16 mouse cellular contexts compared by ENCODE assay signal in genomic region chr9:36881615-36882014, GRCm38 (mm10). TPM values are rescaled to one million over a fixed set of nuclear protein-coding genes. Genes with fewer than 3 reads are reported as not detected.
DNase-seq lines count a peak whose midpoint lies in the region; ATAC-seq lines count a peak whose summit lies in the region.
"Had no signal": no experiment of that assay in that cellular context is flagged by ENCODE, and none has a peak within 500 bp of the region (broad histone marks: within the 10 kb centered on the region; RNA-seq: fewer than 3 reads in every experiment).

No protein-coding gene starts in this region.

- no peak; the same call in 1 of the 2 replicates for ATAC-seq in forebrain, embryonic 11.5 days (replicated peaks; ENCODE audit: low FRiP score)
- ATAC-seq in hindbrain, embryonic 13.5 days (ENCODE audit: low FRiP score) = peak; percentile 55
- ATAC-seq in midbrain, embryonic 15.5 days (replicated peaks) = peak; percentile 60
- no peak for ATAC-seq in megakaryocyte progenitor cell, adult 5-6 weeks (replicated peaks; ENCODE audit: poor library complexity)
- ATAC-seq: inflammation-experienced regulatory T-cells, adult 6 months had no signal

- H3K9ac ChIP-seq in forebrain, embryonic 11.5 days (ENCODE audit: low read length) = no peak overlapping the region; the same call in 1 of the 2 replicates
- H3K9ac ChIP-seq in hindbrain, embryonic 13.5 days = no peak overlapping the region
- H3K9ac ChIP-seq in midbrain, embryonic 15.5 days = no peak overlapping the region
- H3K9ac ChIP-seq: embryonic facial prominence, embryonic 15.5 days; heart, embryonic 15.5 days; liver, embryonic 14.5 days had no signal

- peak; percentile 64 for DNase-seq in brain, adult 2 months (ENCODE audit: low read depth, low spot score)
- no peak for DNase-seq in forebrain, embryonic 11.5 days (ENCODE audit: low spot score)
- no peak for DNase-seq in kidney, postnatal 36 days
- DNase-seq in ovary, adult 18-20 months (ENCODE audit: low spot score) = no peak
- no peak for DNase-seq in adrenal gland, adult 2 months
- DNase-seq: cerebellum, adult 11-12 months; lung, postnatal 14 days had no signal

- no peaks in the 10 kb centered on the region for H3K9me3 ChIP-seq in forebrain, embryonic 11.5 days (ENCODE audit: control insufficient read depth, low read length)
- no peaks in the 10 kb centered on the region for H3K9me3 ChIP-seq in hindbrain, embryonic 13.5 days
- no peaks in the 10 kb centered on the region for H3K9me3 ChIP-seq in midbrain, embryonic 15.5 days
- H3K9me3 ChIP-seq: embryonic facial prominence, embryonic 15.5 days; heart, embryonic 15.5 days had no signal

- H3K4me2 ChIP-seq in forebrain, embryonic 11.5 days (ENCODE audit: low read depth, low read length, severe bottlenecking) = no peak overlapping the region
- H3K4me2 ChIP-seq in hindbrain, embryonic 13.5 days = no peak overlapping the region
- H3K4me2 ChIP-seq in midbrain, embryonic 15.5 days = no peak overlapping the region
- H3K4me2 ChIP-seq: embryonic facial prominence, embryonic 15.5 days; heart, embryonic 15.5 days had no signal

- peak overlapping the region; percentile 71 for H3K27ac ChIP-seq in forebrain, embryonic 11.5 days (ENCODE audit: low read depth, low read length)
- peak overlapping the region; percentile 89 for H3K27ac ChIP-seq in hindbrain, embryonic 13.5 days
- peak overlapping the region; percentile 87 for H3K27ac ChIP-seq in midbrain, embryonic 15.5 days
- H3K27ac ChIP-seq: embryonic facial prominence, embryonic 15.5 days; heart, embryonic 15.5 days; liver, embryonic 14.5 days had no signal

- H3K4me3 ChIP-seq in forebrain, embryonic 11.5 days (ENCODE audit: low read depth, low read length) = no peak overlapping the region
- H3K4me3 ChIP-seq in hindbrain, embryonic 13.5 days = no peak overlapping the region
- H3K4me3 ChIP-seq in midbrain, embryonic 15.5 days = no peak overlapping the region
- H3K4me3 ChIP-seq: embryonic facial prominence, embryonic 15.5 days; heart, embryonic 15.5 days had no signal

- H3K27me3 ChIP-seq in forebrain, embryonic 11.5 days (ENCODE audit: control insufficient read depth, insufficient read depth, low read length) = no peaks in the 10 kb centered on the region
- H3K27me3 ChIP-seq in hindbrain, embryonic 13.5 days = no peaks in the 10 kb centered on the region
- H3K27me3 ChIP-seq in midbrain, embryonic 15.5 days (replicated peaks) = no peaks in the 10 kb centered on the region
- H3K27me3 ChIP-seq: embryonic facial prominence, embryonic 15.5 days; heart, embryonic 15.5 days had no signal

- H3K36me3 ChIP-seq in forebrain, embryonic 11.5 days (ENCODE audit: control insufficient read depth, insufficient read depth, low read length) = peaks cover 5% of the 10 kb centered on the region; the same call in 1 of the 2 replicates
- peaks cover 38% of the 10 kb centered on the region for H3K36me3 ChIP-seq in hindbrain, embryonic 13.5 days
- peaks cover 26% of the 10 kb centered on the region for H3K36me3 ChIP-seq in midbrain, embryonic 15.5 days (replicated peaks)
- H3K36me3 ChIP-seq: embryonic facial prominence, embryonic 15.5 days; heart, embryonic 15.5 days had no signal

- peaks cover 9% of the 10 kb centered on the region; the same call in 1 of the 2 replicates for H3K4me1 ChIP-seq in forebrain, embryonic 11.5 days (replicated peaks; ENCODE audit: control insufficient read depth, insufficient read depth, low read length)
- H3K4me1 ChIP-seq in hindbrain, embryonic 13.5 days (replicated peaks) = peaks cover 25% of the 10 kb centered on the region
- H3K4me1 ChIP-seq in midbrain, embryonic 15.5 days = peaks cover 15% of the 10 kb centered on the region
- H3K4me1 ChIP-seq: embryonic facial prominence, embryonic 15.5 days; heart, embryonic 15.5 days had no signal

- WGBS in forebrain, embryonic 11.5 days = 76% methylated on average over 5 of the region's 5 CpGs
- WGBS in hindbrain, embryonic 13.5 days = 47% methylated on average over 5 of the region's 5 CpGs
- 38% methylated on average over 5 of the region's 5 CpGs for WGBS in midbrain, embryonic 15.5 days

RNA-seq across cellular contexts. Expression of gene Fez1, which starts 60.0 kb away (rescaled TPM):
- 341 and 350 TPM in 2 replicates for polyA plus RNA-seq in forebrain, embryonic 11.5 days (2014; fragmentation: Nextera tagmentation; extraction: Ambion mirVana)
- polyA plus RNA-seq in hindbrain, embryonic 13.5 days (2015; fragmentation: Nextera tagmentation; extraction: Ambion mirVana) = 612 and 624 TPM in 2 replicates
- polyA plus RNA-seq in midbrain, embryonic 15.5 days (2015; fragmentation: Nextera tagmentation; extraction: Ambion mirVana) = 586 and 588 TPM in 2 replicates
- total RNA-seq in megakaryocyte progenitor cell, adult 5-6 weeks (2015) = not detected in 2 replicates
- total RNA-seq in megakaryocyte progenitor cell, adult 5-6 weeks (2017) = not detected in 2 replicates
- 1 to 10 TPM; 2.7 to 7.2 TPM for total RNA-seq in adrenal gland, adult 2 months (2021)
- 0.74 and 0.76 TPM in 2 replicates for polyA plus RNA-seq in adrenal gland, adult 2 months (2012; rRNA removed)
- total RNA-seq: granulocyte monocyte progenitor cell, adult 5-6 weeks; MEL had no signal
- polyA plus RNA-seq: inflammation-experienced regulatory T-cells, adult 6 months had no signal

Comparison
In these comparisons a context has a peak if more than half of its experiments do, and no peak if none do; other contexts are left out.
1. ATAC-seq: peak in hindbrain, embryonic 13.5 days (single experiment) and midbrain, embryonic 15.5 days (single experiment); none in forebrain, embryonic 11.5 days (single experiment) and megakaryocyte progenitor cell, adult 5-6 weeks (single experiment).
2. RNA of gene Fez1, which starts 60.0 kb away (polyA plus RNA-seq): 612 to 624 TPM in hindbrain, embryonic 13.5 days, 586 to 588 TPM in midbrain, embryonic 15.5 days and 341 to 350 TPM in forebrain, embryonic 11.5 days; 0.74 to 0.76 TPM in adrenal gland, adult 2 months; every median in the first group is over 100 times any median in the second.
3. Peak in every context shown above with its lines, with median percentiles within 50 percentile points of each other: H3K27ac ChIP-seq.